In genomic region chr16:47875258-47875657, GRCm38 (mm10) we compare ENCODE assay signal across 22 mouse cellular contexts.
"Had no signal": no experiment of that assay in that cellular context is flagged by ENCODE, and none has a peak within 500 bp of the region (broad histone marks: within the 10 kb centered on the region; RNA-seq: fewer than 3 reads in every experiment).

No protein-coding gene starts in this region.

- DNase-seq: heart, postnatal 10 days; heart, postnatal 14 days; heart, postnatal 36 days; heart, postnatal 4 days; kidney, adult 11 months; kidney, adult 18-20 months; kidney, adult 2 months; kidney, adult 8-10 months; kidney, adult 9 months; kidney, postnatal 10 days; kidney, postnatal 14 days; kidney, postnatal 25 days; kidney, postnatal 36 days; kidney, postnatal 4 days; layer of hippocampus, adult 9-11 months; layer of hippocampus, postnatal 36 days had no signal

- ATAC-seq: hindbrain, embryonic 16.5 days; hindbrain, postnatal 0 days; inflammation-experienced regulatory T-cells, adult 6 months; intestine, embryonic 15.5 days; intestine, embryonic 16.5 days; intestine, postnatal 0 days had no signal
